Mouse (Mus musculus) layer of hippocampus, adult 11-12 months (tissue): Measurements from ENCODE around the gene Dag1.
"Not testable (repeated sequence)": the region's sequence is repeated elsewhere in the genome, so short reads cannot be mapped to it uniquely, and the experiment has no call there.

ENCODE experiments used
- DNase-seq: peaks from one replicate; pipeline ENCODE4 v3.0.0; 2022; ENCODE audit warnings: low spot score

Dag1 gene

DNA sequence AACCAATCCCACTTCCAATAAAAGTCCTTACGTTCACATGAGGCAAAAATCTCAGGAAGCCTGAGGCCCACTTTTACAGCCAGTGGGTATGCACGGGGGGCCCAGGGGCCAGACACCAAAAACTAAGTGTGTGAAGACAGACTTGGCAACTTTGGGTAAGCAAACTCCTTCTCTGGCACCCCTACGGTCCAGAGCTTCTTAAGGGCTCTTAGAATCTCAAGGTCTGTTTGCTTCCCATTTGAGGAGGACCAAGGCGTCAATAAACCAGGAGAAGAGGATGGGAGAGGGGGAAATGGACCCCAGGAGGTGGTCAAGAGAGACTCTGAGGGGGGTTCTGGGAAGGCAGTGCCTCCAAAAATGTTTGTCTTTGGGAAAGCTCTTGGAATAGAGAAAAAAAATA, 9.7 kb upstream of the Dag1 start:
- no peak for DNase-seq

DNA sequence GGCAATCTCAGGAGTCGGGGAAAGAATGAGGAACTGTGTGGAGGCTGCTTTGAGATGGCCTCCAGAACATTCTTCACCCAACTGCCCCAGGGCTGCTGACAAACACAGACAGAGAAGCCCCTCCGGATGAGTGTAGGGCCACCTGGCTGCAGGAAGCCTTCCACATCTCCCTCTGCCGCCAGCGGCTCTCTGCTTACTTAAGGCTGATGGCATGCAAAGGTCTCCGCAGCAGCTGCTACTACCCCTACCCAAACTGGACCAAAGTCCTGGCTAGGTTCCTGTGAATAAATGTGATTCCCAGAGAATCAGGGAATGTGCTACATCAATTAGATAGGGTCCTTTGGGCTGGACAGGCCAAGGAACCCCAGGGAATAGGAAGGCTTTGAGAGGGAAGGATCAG, 8.9 kb upstream of the Dag1 start:
- DNase-seq = no peak

DNA sequence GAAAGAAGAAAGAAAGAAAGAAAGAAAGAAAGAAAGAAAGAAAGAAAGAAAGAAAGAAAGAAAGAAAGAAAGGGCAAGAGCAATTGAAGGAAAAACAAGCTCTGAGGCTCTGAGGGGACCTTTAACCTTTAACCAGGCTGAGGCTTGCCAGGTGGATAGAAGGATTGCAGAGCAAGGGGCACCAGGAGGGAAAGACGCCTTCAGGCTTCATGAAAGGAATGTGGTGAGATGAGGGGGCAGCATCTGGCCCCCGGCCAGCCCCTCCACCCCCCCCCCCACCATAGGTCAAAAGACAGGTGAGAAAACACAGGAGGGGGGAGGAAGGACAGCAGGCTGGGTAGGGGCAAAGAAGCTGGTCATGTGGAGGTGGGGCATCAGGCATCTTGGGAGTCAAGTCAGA, 8.2 kb upstream of the Dag1 start:
- no peak for DNase-seq

DNA sequence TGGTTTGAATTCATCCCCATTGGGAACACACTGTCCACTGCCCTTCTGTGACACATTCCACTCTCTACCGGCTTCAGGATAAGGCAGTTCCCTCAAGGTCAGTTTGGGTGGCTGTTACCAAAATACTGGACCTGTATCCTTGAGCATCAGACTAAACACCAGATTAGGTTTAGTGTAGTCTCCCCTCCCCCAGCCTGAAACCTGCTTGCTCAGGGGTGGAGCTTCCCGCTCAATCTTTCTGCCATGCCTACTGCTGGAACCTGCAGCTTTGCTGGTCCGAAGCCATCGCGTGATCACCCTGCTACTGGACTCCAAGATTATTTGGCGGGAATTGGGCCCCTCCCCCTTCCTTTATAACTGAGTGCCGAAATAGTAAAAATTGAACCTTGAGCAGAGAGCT, 4.9 kb upstream of the Dag1 start:
- DNase-seq = not testable (repeated sequence)

DNA sequence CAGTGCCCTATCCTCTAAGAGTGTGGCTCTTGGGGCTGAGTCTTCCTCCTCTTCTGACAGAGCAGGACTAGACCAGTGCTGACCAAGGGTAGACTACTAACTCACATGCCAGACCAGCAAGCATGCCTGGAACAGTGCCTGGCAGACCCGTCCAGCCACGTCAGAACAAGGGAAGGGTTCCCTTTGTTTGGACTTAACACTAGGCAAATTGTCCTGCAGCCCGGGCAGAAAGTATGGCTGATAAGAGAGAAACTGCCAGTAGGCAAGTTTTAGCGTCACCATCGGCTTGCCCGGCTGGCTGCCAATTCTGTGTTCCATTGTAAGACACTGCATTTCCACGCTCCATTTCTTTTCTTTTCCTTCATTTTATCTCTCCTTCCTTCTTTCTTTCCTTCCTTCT, 3.9 kb upstream of the Dag1 start:
- no peak for DNase-seq

DNA sequence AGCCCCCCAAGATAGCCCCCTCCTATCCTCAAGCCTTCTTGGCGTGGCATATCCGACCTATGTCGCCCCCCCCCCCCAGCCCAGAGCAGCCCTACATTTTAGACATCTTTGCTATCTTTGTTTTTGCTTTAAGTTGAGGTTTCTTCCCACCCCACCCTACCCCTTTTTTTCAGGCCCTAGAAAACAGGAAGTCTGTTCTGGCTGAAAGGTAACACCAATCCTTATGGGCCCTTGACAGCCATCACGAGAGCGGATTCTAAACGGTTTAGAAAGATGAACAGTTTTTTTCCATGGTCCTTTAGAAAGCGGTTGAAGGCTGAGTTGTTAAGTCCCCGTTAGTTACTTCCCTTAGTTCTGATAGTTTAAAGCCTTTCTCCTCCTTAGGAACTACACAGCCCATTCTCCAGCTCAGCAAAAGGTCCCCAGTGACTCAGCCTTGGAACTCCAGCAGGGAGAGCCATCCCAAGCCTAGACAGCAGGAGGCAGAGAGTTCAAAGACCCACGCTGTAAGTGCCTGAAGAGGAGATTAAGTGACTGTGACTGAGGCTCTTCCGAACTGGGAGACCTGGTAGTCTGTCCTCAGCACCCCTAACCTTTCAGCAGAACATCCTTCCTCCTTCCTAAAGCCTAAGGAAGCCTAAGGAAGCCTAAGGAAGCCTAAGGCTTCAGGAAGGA, 2.6 kb upstream of the Dag1 start:
- no peak for DNase-seq

DNA sequence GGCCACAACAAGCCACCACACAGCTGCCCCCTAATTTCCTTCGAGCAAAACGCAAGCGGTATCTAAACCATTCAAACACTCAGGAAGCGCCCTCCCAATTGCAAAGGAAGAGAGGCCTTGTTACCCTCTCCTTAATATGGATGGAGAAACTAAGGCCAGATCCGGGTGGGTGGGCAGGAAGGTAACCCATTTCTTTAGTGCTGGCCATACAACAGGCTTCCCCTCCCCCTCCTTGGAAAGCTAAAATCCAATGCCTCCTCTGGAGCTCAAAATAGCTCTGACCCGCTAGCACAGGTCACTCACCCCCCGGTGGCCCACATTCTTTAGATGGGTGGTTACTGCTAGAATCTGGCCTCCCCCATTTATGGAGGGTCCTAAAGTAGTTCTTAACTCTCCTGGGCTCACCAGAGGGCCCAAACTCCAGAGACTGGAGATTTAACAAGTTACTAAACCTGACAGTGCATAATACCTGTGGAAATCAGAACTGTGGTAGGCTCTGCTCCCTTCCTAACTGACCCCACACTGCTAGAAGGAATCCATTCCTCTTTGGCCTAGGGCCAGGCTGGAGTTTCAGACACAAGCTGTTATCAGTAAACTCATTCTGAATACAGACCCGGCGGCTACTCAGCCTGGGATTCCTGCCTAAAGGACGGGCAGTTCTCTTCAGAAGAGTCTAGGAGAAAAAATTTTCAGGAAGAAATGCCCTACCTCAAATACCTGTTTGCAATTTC, 598 bp upstream of the Dag1 start:
- DNase-seq = peak; percentile 41

DNA sequence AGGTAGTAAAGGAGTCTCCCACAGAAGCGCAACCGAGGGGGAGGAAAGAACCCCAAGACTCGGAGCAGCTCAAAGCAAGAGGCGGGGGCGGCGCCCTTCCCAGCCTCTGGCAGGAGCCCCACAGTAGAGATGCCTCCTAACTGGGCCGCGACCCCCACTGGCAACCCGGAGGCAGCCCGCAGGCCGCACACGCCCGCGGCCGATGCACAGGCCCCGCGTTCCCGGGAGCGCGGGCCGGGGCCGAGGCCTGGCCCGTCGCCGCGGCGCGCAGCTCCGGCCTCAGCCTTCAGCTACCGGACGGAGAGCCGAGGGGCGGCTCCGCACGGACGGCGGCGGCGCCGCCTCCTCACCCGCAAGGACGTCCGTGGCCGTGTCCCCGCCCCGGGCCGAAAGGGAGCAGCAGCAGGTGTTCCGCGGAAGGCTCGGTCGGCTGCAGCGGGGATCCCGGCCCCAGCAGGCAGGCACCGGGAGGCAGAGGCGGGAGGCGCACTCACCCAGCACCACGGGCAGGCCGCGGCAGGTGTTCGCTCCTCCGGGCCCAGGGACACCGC, 552 bp downstream of the Dag1 start:
- peak; percentile 42 for DNase-seq

DNA sequence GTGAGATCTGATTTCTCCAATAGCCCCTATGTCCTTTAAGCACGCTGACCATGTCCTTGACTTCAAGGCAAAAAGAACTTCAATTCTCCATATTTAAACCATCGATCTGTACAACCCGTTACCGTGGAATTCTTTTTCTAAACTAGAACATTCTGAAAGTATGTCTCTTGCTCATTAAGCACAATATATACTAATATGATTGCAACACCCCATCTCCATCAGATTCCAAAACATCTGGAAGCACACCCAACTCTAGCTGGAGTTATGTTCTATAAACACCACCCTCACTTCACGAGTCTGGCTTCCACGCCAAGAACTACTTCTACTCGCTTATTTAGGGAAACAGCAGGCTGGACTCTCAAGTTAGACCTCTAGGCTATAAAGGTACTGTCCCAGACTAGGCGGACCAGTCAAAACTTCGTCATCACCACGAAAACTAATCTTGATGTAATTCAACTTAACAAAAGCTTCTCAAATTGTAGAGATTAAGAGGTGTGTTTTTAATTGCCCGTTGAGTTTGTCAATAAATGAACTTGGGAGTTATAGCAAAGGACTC, 1.2 kb downstream of the Dag1 start:
- no peak for DNase-seq

DNA sequence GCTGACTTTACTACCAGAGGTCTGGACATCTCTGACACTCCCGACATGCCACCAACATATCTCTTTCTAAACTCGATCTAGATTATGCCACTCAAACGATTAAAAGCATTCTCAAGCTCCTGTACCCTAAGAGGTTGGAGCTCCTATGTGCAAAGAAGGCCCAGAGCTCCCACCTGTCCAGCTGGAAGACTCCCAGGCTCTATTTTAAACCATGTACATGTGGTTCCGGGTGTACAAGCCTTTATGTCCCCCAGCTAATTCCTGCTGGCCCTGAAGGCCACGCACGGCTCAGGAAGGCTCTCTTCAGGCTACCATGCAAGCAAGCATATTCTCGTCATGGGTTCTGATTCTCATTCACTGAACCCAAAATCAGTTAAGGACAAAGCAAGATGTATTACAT, 1.9 kb downstream of the Dag1 start:
- DNase-seq = no peak

DNA sequence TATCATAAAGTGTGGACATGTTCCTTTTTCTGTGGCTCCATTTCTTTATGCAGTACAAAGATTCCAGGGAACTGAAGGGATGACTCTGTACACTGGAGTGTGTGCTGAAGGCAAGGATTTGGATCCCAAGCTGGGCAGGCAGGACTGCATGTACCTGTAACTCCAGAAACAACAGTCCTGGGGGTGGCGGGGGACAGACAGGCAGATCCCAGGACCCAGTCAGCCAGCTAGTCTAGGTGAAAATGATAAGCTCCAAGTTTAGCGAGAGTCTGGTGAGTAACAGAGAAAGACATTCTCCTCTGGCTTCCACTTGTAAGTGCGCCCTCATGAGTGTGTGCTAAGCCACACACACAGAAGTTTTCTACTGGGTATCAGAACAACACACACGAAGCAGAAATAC, 3.2 kb downstream of the Dag1 start:
- DNase-seq = no peak

DNA sequence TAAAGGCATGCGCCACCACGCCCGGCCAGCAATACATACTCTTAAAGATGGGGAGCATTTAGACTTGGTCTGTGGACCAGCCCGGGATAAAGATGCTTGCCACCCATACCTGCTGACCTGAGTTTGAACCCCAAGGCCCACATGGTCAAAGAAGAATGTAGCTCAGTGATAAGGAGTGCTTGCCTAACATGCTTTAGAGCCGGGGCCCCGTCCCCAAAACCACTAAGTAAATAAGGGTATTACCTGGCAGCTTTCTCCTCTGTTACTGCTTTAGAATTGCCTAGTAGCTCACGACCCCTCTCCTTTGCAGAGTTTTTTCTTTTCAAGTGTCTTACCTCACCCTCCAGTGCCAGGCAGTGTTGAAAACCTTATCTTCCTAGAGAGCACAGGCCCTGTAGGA, 11.0 kb downstream of the Dag1 start:
- no peak for DNase-seq

DNA sequence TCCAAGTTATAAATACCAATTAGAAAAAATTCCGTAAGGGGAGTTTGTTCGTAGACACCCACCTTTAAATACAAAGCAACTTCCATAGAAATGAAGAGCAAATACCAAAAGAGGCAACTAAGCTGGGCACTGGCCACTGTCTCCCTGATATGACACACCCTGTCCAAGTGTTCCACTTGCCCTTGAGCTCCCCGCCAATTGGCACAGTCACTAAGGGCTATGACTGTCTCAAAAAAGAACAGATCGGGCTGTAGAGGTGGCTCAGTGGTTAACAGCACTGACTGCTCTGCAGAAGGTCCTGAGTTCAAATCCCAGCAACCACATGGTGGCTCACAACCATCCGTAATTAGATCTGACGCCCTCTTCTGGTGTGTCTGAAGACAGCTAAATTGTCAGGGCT, 11.9 kb downstream of the Dag1 start:
- no peak for DNase-seq

DNA sequence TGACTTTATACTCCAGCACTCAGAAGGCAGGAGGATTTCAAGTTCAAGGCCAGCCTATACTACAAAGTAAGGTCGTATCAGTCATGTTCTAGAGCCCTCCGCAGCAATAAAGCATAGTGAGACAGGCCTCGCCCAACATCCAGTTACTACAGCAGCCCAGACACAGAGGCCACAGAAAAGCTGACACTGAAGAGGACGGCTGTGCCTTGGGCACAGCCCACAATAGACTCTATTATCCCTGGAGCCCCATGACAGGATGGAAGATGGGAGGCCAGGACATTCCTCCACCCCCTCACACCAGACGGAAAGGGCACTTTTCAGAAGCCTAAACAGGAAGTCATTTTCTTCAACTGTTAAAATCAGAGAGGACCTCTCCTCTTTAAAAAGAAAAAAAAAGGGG, 14.8 kb downstream of the Dag1 start:
- DNase-seq = no peak

DNA sequence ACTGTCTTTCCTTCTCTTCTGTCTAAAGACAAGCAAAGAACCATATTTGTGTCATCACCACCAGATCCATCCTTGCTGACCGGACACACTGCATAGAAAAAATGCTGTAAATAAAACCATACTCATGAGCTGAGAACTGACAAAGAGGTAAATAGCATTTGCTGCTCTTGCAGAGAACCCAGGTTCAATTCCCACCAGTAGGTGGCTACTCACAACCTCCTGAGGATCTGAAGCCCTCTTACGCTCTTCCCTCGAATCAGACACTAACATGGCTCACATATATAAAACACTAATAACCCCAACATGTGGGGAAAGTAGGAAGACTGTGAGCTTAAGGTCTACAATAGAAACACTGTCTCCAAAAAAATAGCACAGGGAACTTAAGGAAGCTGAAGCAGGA, 18.8 kb downstream of the Dag1 start:
- DNase-seq = no peak

DNA sequence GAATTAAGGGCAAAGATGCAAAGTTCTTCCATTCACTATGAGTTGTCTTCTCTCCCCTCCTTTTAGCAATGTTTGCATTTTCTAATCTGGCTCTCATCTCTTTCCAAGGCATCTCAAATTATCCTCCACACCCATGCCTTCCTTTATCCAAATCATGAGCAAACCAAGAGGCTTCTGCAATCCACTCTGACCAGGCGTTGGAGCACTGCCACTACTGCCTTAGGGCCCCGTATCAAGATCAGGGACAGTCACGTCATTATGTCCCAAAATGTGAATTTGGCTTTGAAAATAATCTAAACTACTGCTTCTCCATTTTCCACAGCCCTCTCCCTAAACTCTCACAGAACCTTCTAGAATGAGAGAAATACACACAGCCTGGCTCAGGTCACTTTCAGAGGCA, 19.2 kb downstream of the Dag1 start:
- DNase-seq = no peak

DNA sequence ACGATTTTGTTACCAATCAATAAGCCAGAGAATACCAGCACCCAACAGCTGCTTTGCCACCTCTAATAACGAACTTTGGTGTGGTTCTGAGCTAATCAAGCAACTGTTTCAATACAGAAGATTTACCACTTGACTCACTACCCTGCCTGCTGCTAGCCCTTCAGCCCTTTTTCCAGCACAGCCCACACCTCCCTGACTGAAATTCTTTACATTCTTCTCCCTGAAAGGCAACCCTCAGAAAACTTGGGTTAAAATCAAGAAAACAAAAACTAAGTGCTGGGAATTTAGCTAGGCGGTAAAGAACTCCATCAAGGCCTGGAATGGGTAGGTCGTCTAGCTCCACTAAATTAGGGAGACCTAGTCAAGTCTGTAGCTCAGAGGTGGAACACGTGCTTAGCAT, 23.8 kb downstream of the Dag1 start:
- no peak for DNase-seq

DNA sequence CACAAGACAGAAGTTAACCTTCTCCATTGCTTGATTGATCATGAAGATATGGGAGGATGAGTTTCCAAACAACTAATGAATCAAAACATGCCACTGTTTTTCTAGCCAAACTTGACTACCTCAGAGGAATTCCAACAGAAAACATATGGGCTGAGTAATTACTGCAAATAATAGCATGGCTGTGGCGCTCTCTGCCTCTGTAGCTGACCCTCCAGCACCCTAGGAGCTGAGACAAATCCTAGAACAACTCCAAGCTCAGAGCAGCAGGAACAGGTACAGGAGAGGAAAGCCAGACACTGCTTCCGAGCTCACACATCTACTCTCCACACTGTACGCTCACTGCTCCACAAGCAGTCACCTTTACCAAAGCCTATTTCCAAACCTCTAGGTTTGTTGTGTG, 24.9 kb downstream of the Dag1 start:
- no peak for DNase-seq

DNA sequence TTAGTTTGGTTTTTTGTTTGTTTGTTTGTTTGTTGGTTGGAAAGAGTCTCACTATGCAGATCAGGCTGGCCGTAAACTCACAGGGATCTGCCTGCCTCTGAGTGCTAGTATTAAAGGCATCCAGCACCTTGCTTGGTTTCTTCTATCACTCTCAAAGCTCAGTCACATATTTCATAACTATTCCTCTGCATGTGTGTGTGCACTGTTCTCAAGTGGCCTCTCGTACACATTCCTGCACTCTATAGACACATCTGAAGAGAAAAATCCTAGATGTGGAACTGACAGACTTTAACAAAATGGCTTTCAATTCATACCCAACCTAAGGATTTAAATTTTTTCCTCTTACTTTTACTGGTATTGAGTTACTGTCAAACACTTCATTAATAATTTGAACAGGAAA, 25.4 kb downstream of the Dag1 start:
- DNase-seq = no peak

DNA sequence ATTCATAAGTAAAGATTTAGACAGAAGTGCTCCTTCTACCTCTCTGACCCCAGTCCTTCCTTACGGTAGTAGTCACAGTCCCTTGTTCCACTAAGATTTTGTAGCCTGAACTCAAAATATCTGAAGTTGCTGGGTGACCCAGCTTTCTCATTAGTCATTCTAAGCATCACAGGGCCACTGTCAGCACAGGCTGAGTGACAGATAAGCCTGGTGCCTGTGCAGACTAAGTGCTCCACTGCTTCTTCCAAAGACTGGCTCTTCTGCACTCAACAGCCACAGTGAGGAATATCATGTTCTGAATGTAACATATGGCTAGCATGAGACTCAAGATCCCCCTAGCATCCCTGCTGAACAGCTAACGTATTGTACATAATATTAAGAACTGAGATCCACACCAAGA, 29.1 kb downstream of the Dag1 start:
- no peak for DNase-seq

DNA sequence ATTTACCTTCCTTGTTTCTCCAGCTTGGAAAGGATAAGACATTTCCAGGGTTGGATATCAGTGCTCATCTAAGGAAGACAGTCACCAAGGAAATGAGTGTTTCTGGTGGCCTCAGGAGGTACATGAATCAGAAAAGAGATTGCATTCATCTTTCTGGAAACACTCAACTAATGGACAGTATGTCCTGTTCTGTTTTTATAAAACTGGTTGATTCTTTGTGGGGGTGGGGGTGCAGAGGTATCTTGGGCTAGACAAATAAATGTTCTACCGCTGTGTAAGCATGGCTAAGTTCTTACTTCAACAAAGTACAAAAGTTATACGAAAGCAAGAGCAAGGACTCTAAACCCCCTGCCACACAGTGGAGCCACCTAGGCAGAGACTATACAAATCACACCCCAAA, 30.9 kb downstream of the Dag1 start:
- DNase-seq = no peak

DNA sequence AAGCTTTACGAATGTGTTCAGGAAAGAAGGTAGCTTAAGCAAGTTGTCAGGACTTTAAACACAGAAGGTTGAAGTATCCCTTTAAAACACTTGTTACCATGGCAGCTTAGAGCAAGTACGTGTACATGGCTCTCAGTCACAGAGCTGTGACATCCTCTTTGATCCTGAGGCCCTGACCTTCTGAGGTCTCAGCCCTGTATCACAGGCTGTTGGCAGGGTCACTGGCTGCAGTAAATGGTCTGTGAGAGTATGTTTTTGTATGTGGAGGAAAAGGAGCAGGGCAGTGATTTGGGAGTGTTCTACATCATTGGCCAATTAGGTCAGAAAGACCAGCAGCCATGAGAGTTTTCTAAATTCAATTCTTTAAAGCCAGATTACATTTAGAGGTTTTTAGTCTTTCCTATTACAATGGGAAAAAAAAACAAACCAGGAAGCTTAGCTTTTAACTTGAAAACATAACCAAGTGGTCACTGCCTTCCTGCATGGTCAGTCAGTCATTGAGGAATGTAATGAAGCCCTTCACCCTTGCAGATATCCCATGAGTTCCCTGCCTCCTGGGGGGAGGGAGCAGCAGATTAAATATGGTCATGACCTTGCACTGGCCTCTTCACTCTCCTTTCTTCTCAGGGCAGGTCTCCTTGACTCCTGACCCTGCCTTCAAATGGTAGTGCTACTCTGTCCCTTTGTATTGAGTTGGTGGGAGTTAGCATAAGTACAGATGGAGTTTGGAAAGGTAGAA, 35.7 kb downstream of the Dag1 start:
- no peak for DNase-seq

DNA sequence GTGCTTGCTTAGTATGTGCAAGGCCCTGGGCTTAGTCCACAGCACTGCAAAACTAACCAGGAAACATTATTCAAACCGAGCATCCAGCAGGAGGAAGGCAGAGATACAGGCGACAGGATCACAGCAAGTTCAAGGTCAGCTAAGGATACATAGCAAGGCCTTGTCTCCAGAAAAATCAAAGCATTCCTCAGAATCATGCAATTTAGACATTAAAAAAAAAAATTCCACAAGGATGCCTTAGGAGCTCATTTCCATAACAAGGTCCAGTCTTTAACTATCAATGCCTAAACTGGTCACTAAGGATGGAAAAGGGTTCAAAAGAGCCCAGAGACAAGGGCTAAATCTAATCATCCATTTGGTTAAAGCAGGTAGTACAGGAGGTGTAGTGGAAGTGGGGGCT, 38.6 kb downstream of the Dag1 start:
- DNase-seq = no peak
